Mouse (Mus musculus): ENCODE results near the gene H2-DMb2. TPM values are rescaled to one million over a fixed set of nuclear protein-coding genes. Genes with fewer than 3 reads are reported as not detected.

The H2-DMb2 gene
- polyA plus RNA-seq, 1 experiment = not detected

DNA sequence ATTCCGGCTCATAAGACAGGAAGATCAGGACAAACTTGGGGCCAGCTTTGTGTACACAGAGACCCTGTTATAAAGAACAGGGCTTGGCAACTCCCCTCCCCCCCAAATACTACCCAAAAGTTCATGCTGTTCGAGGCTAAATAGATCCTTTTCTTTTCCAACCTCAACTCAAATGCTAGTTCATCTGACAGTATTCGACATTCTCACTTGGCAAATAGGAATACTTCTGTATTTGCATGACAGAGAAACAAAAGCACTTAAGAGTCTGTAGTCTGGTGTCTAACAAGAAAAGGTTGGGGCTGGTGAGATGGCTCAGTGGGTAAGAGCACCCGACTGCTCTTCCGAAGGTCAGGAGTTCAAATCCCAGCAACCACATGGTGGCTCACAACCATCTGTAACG is 34.6 kb upstream of the H2-DMb2 start:
- H3K27me3 ChIP-seq (ENCODE audit: control insufficient read depth, insufficient read depth, low read length, poor library complexity, severe bottlenecking) = no peaks in the 10 kb centered on the region
- H3K9me3 ChIP-seq (replicated peaks; ENCODE audit: control insufficient read depth, insufficient read depth, low read length, poor library complexity, severe bottlenecking) = no peaks in the 10 kb centered on the region
- H3K36me3 ChIP-seq (ENCODE audit: control insufficient read depth, insufficient read depth, low read length, poor library complexity, severe bottlenecking) = peaks cover 22% of the 10 kb centered on the region
- no peak for TF ChIP-seq EP300 (IDR thresholded peaks at IDR 0.05; ENCODE audit: insufficient read depth, low read depth, low read length)
- no peak for TF ChIP-seq POLR2A (IDR thresholded peaks at IDR 0.05; ENCODE audit: insufficient read depth, low read length)
- TF ChIP-seq CTCF (IDR thresholded peaks at IDR 0.05; ENCODE audit: low read depth, low read length) = no peak
- H3K4me3 ChIP-seq (ENCODE audit: low read depth, low read length) = no peak overlapping the region
- H3K27ac ChIP-seq (ENCODE audit: insufficient read depth, low read length) = no peak overlapping the region
- H3K9ac ChIP-seq (ENCODE audit: low read depth, poor library complexity, severe bottlenecking) = no peak overlapping the region
- H3K4me1 ChIP-seq (ENCODE audit: control insufficient read depth, insufficient read depth, low read length) = no peaks in the 10 kb centered on the region

DNA sequence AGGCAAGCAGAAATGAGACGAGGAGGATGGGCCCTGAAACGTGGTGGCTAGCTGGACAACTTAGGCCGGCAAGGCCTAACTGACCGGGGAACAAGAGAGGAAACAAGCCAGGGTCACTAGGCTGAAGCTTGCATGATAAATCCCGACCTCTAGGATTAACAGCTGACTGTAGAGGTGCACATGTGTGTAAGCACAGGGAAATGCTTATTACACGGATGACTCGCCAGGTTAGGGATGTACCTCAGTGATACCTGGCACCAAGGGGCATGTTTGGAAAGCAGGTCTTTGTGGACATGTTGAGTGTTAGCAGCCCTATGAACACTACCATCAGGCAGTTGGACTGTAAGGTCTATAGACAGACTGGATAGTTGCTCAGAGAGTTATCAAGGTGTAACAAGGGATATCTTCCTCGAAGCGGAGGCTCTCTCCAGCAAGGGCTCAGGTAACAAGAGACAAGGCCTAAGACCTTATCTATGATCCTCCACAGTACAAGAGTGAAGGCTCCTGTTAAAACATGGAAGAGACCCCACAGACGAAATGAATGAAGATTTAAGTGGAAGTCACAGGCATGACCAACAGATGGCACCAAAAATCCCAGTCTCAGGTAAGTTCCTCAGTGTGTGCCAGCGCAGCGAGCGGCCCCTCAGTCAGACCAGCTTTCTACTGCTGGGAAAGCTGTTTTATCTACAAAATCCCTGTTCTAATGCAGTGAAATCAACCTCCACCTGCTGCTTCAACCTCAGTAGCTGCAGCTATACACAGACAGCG is 33.9 kb upstream of the H2-DMb2 start:
- H3K4me1 ChIP-seq (ENCODE audit: control insufficient read depth, insufficient read depth, low read length) = no peaks in the 10 kb centered on the region
- no peaks in the 10 kb centered on the region for H3K9me3 ChIP-seq (replicated peaks; ENCODE audit: control insufficient read depth, insufficient read depth, low read length, poor library complexity, severe bottlenecking)
- peaks cover 29% of the 10 kb centered on the region for H3K36me3 ChIP-seq (ENCODE audit: control insufficient read depth, insufficient read depth, low read length, poor library complexity, severe bottlenecking)
- no peak overlapping the region for H3K4me3 ChIP-seq (ENCODE audit: low read depth, low read length)
- no peak overlapping the region for H3K27ac ChIP-seq (ENCODE audit: insufficient read depth, low read length)
- H3K27me3 ChIP-seq (ENCODE audit: control insufficient read depth, insufficient read depth, low read length, poor library complexity, severe bottlenecking) = no peaks in the 10 kb centered on the region
- TF ChIP-seq CTCF (IDR thresholded peaks at IDR 0.05; ENCODE audit: low read depth, low read length) = peak; percentile 14
- no peak for TF ChIP-seq EP300 (IDR thresholded peaks at IDR 0.05; ENCODE audit: insufficient read depth, low read depth, low read length)
- TF ChIP-seq POLR2A (IDR thresholded peaks at IDR 0.05; ENCODE audit: insufficient read depth, low read length) = no peak
- H3K9ac ChIP-seq (ENCODE audit: low read depth, poor library complexity, severe bottlenecking) = no peak overlapping the region

DNA sequence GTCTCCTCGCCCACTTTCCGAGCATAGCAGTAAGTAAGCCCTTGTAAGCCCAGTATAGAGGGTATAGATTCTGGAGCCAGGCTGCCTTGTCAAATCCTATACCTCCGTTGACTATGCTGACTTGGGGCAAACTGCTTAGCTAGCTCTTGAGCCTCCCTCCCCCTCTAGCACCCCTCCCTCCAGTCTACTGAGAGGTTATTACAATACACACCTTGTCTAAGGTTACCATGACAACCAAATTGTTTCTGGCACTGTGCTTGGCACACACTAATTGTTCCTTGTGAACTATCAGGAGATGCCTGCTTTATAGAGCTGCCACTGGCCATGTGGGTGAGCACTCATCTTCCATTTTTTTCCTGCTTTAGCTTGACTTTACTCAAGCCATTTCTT is 33.3 kb upstream of the H2-DMb2 start:
- no peak overlapping the region for H3K9ac ChIP-seq (ENCODE audit: low read depth, poor library complexity, severe bottlenecking)
- H3K27ac ChIP-seq (ENCODE audit: insufficient read depth, low read length) = no peak overlapping the region
- no peaks in the 10 kb centered on the region for H3K9me3 ChIP-seq (replicated peaks; ENCODE audit: control insufficient read depth, insufficient read depth, low read length, poor library complexity, severe bottlenecking)
- H3K36me3 ChIP-seq (ENCODE audit: control insufficient read depth, insufficient read depth, low read length, poor library complexity, severe bottlenecking) = peaks cover 35% of the 10 kb centered on the region
- H3K4me1 ChIP-seq (ENCODE audit: control insufficient read depth, insufficient read depth, low read length) = no peaks in the 10 kb centered on the region
- no peak for TF ChIP-seq POLR2A (IDR thresholded peaks at IDR 0.05; ENCODE audit: insufficient read depth, low read length)
- no peak for TF ChIP-seq EP300 (IDR thresholded peaks at IDR 0.05; ENCODE audit: insufficient read depth, low read depth, low read length)
- H3K4me3 ChIP-seq (ENCODE audit: low read depth, low read length) = no peak overlapping the region
- no peaks in the 10 kb centered on the region for H3K27me3 ChIP-seq (ENCODE audit: control insufficient read depth, insufficient read depth, low read length, poor library complexity, severe bottlenecking)

DNA sequence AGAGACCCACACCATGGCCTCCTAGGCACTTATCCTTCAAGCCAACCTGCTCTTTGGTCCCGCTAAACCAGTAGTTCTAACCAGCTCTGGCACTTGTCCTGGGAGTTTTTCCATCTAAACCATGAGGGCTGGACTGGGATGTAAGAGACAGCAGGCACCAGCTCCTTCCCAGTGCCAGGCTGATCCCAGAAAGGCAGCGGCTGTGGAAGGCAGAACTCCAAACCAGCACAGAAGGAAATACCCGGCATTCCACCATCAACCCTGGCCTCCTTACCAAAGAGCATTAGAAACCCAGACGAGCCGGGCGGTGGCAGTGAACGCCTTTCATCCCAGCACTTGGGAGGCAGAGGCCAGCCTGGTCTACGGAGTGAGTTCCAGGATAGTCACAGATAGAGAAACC is 32.8 kb upstream of the H2-DMb2 start:
- TF ChIP-seq CTCF (IDR thresholded peaks at IDR 0.05; ENCODE audit: low read depth, low read length) (no peak), EP300 (IDR thresholded peaks at IDR 0.05; ENCODE audit: insufficient read depth, low read depth, low read length) (no peak), POLR2A (IDR thresholded peaks at IDR 0.05; ENCODE audit: insufficient read depth, low read length) (no peak)
- H3K4me1 ChIP-seq (ENCODE audit: control insufficient read depth, insufficient read depth, low read length) = no peaks in the 10 kb centered on the region
- 0 out of 2 replicates have a peak overlapping the region, but pooled peaks have one; percentile 11 for H3K27ac ChIP-seq (ENCODE audit: insufficient read depth, low read length)
- no peaks in the 10 kb centered on the region for H3K27me3 ChIP-seq (ENCODE audit: control insufficient read depth, insufficient read depth, low read length, poor library complexity, severe bottlenecking)
- no peaks in the 10 kb centered on the region for H3K9me3 ChIP-seq (replicated peaks; ENCODE audit: control insufficient read depth, insufficient read depth, low read length, poor library complexity, severe bottlenecking)
- peaks cover 40% of the 10 kb centered on the region for H3K36me3 ChIP-seq (ENCODE audit: control insufficient read depth, insufficient read depth, low read length, poor library complexity, severe bottlenecking)
- no peak overlapping the region for H3K9ac ChIP-seq (ENCODE audit: low read depth, poor library complexity, severe bottlenecking)
- H3K4me3 ChIP-seq (ENCODE audit: low read depth, low read length) = no peak overlapping the region

DNA sequence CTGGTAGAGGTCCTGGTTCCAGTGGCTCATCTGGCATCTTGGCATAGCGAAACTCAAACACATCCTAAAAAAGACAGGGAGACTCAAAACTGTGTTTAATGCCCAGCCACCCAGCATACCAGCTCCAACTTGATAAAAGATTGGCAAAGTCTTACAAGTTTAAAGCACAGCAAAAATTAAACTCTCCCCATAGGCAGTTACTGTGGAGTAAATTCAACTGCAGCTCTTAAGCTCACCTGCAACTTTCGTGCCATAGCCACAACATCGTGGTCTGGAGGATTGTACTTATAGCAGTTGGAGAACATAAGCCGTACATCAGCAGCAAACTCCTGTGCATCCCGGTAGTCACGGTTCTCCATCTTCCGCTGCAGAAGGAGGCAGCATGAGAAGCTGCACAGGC is 29.0 kb upstream of the H2-DMb2 start:
- Histone ChIP-seq H3K4me1 (ENCODE audit: control insufficient read depth, insufficient read depth, low read length) (no peaks in the 10 kb centered on the region), H3K4me3 (ENCODE audit: low read depth, low read length) (no peak overlapping the region), H3K27me3 (ENCODE audit: control insufficient read depth, insufficient read depth, low read length, poor library complexity, severe bottlenecking) (no peaks in the 10 kb centered on the region), H3K9me3 (replicated peaks; ENCODE audit: control insufficient read depth, insufficient read depth, low read length, poor library complexity, severe bottlenecking) (no peaks in the 10 kb centered on the region), H3K27ac (ENCODE audit: insufficient read depth, low read length) (no peak overlapping the region), H3K9ac (ENCODE audit: low read depth, poor library complexity, severe bottlenecking) (no peak overlapping the region), H3K36me3 (ENCODE audit: control insufficient read depth, insufficient read depth, low read length, poor library complexity, severe bottlenecking) (peaks cover 77% of the 10 kb centered on the region)
- no peak for TF ChIP-seq POLR2A (IDR thresholded peaks at IDR 0.05; ENCODE audit: insufficient read depth, low read length)
- TF ChIP-seq EP300 (IDR thresholded peaks at IDR 0.05; ENCODE audit: insufficient read depth, low read depth, low read length) = no peak
- TF ChIP-seq CTCF (IDR thresholded peaks at IDR 0.05; ENCODE audit: low read depth, low read length) = no peak

DNA sequence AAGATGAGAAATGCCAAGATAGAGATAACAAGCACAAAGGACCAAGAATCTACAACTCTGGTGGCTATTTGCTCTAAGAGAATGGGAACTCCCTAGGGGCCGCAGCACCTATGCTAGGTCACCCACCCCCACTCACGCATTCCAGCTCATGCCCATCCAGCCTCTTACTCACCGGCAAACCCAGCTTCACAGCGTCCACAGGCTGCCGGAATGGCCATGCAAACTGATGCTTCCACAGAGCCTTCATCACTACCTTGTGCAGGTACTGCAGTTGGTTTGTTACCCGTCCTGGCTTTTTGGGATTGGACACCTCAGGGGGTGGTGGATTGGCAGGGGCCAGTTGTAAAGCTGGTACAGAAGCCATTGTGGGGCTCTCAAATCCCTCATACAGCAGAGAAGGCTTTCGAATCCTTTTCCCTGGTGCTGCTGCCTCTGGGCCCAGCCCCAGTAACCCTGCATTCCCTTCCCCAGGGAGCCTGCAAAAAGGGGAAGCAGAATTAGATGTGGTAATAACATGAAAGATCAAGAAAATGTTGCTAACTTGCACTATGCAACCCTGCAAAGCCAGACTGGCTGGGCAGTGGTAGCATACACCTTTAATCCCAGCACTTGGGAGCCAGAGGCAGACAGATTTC is 26.3 kb upstream of the H2-DMb2 start:
- Histone ChIP-seq H3K9ac (ENCODE audit: low read depth, poor library complexity, severe bottlenecking) (peak overlapping the region; percentile 4), H3K27me3 (ENCODE audit: control insufficient read depth, insufficient read depth, low read length, poor library complexity, severe bottlenecking) (no peaks in the 10 kb centered on the region), H3K36me3 (ENCODE audit: control insufficient read depth, insufficient read depth, low read length, poor library complexity, severe bottlenecking) (peaks cover 74% of the 10 kb centered on the region), H3K9me3 (replicated peaks; ENCODE audit: control insufficient read depth, insufficient read depth, low read length, poor library complexity, severe bottlenecking) (no peaks in the 10 kb centered on the region), H3K4me1 (ENCODE audit: control insufficient read depth, insufficient read depth, low read length) (no peaks in the 10 kb centered on the region), H3K4me3 (ENCODE audit: low read depth, low read length) (peak overlapping the region; percentile 56), H3K27ac (ENCODE audit: insufficient read depth, low read length) (no peak overlapping the region)
- TF ChIP-seq POLR2A (IDR thresholded peaks at IDR 0.05; ENCODE audit: insufficient read depth, low read length) = no peak
- no peak for TF ChIP-seq EP300 (IDR thresholded peaks at IDR 0.05; ENCODE audit: insufficient read depth, low read depth, low read length)
- no peak for TF ChIP-seq CTCF (IDR thresholded peaks at IDR 0.05; ENCODE audit: low read depth, low read length)

Measured in ES-Bruce4 (cell line).